In genomic region chr15:3875210-3875861, GRCm38 (mm10) we compare ENCODE assay signal across 7 mouse cellular contexts.
DNase-seq lines count a peak whose midpoint lies in the region; ATAC-seq and TF ChIP-seq lines count a peak whose summit lies in the region.
"Not testable (repeated sequence)": the region's sequence is repeated elsewhere in the genome, so short reads cannot be mapped to it uniquely, and the experiment has no call there.

No protein-coding gene starts in this region.

- not testable (repeated sequence) for H3K36me3 ChIP-seq in heart, adult 2 months (ENCODE audit: control insufficient read depth, insufficient read depth, low read length); hindbrain, embryonic 16.5 days (ENCODE audit: control insufficient read depth, insufficient read depth, low read length); lung, postnatal 0 days (ENCODE audit: insufficient read depth, low read length)

- not testable (repeated sequence) for H3K4me2 ChIP-seq in hindbrain, embryonic 16.5 days (ENCODE audit: low read length); lung, postnatal 0 days (replicated peaks; ENCODE audit: low read depth, low read length)

- not testable (repeated sequence) for TF ChIP-seq EP300 in heart, adult 2 months (IDR thresholded peaks at IDR 0.05; ENCODE audit: insufficient read depth, low read depth, low read length)
- TF ChIP-seq EP300 in lung, postnatal 0 days (IDR thresholded peaks at IDR 0.05) = 0 out of 2 replicates have a peak, but pooled peaks have one; percentile 14

- not testable (repeated sequence) for H3K79me2 ChIP-seq in heart, adult 2 months (replicated peaks; ENCODE audit: control insufficient read depth, insufficient read depth, low read length)

- DNase-seq in adrenal gland, adult 8-10 months = peak; percentile 2
- DNase-seq in fat pad, adult 2 months (ENCODE audit: extremely low read depth, low read depth, low spot score) = peak; percentile 19
- DNase-seq in heart, adult 2 months = peak; percentile 39 to 67
- peak; percentile 4 to 17 for DNase-seq in kidney, postnatal 4 days
- peak; percentile 74 for DNase-seq in lung, postnatal 0 days (ENCODE audit: low spot score)
- peak; percentile 8 for DNase-seq in ovary, adult 18-20 months (ENCODE audit: low spot score)

- H3K27ac ChIP-seq in heart, adult 2 months; hindbrain, embryonic 16.5 days (ENCODE audit: low read depth, low read length); lung, postnatal 0 days (ENCODE audit: low read length): not testable (repeated sequence)

- 47% methylated on average over 6 of the region's 7 CpGs for WGBS in heart, adult 2 months
- WGBS in hindbrain, embryonic 16.5 days = 55% methylated on average over 6 of the region's 7 CpGs
- 26% methylated on average over 6 of the region's 7 CpGs for WGBS in lung, postnatal 0 days

- intact Hi-C loops in heart, adult 2 months (cut with DNase I) = not testable (repeated sequence)

- ATAC-seq in hindbrain, embryonic 16.5 days = peak; percentile 73; the same call in 1 of the 2 replicates
- ATAC-seq in lung, postnatal 0 days = peak; percentile 78

- not testable (repeated sequence) for H3K9me3 ChIP-seq in hindbrain, embryonic 16.5 days (ENCODE audit: control insufficient read depth, low read length); lung, postnatal 0 days (ENCODE audit: low read length)

- H3K27me3 ChIP-seq in heart, adult 2 months (ENCODE audit: control insufficient read depth, insufficient read depth, low read length); hindbrain, embryonic 16.5 days (replicated peaks; ENCODE audit: control insufficient read depth, insufficient read depth, low read length); lung, postnatal 0 days (replicated peaks; ENCODE audit: insufficient read depth, low read length): not testable (repeated sequence)

- not testable (repeated sequence) for TF ChIP-seq CTCF in heart, adult 2 months (IDR thresholded peaks at IDR 0.05); lung, postnatal 0 days (IDR thresholded peaks at IDR 0.05)

- not testable (repeated sequence) for TF ChIP-seq POLR2A in heart, adult 2 months (IDR thresholded peaks at IDR 0.05; ENCODE audit: insufficient read depth, low read depth, low read length)

- H3K9ac ChIP-seq in heart, adult 2 months (ENCODE audit: low read depth, low read length); hindbrain, embryonic 16.5 days (ENCODE audit: low read depth, low read length); lung, postnatal 0 days (replicated peaks; ENCODE audit: low read depth): not testable (repeated sequence)

- H3K4me3 ChIP-seq in heart, adult 2 months; hindbrain, embryonic 16.5 days (ENCODE audit: low read length); lung, postnatal 0 days (ENCODE audit: low read depth, low read length): not testable (repeated sequence)

- not testable (repeated sequence) for H3K4me1 ChIP-seq in heart, adult 2 months (ENCODE audit: control insufficient read depth, insufficient read depth, low read length); hindbrain, embryonic 16.5 days (ENCODE audit: control insufficient read depth, insufficient read depth, low read depth, low read length); lung, postnatal 0 days (ENCODE audit: insufficient read depth, low read depth, low read length)

Comparison
In these comparisons a context has a peak if more than half of its experiments do, and no peak if none do; other contexts are left out.
1. DNase-seq: peak in every context shown above with its lines; median percentile 74 in lung, postnatal 0 days; 53 in heart, adult 2 months; 19 in fat pad, adult 2 months; 10 in kidney, postnatal 4 days; 8 in ovary, adult 18-20 months; 2 in adrenal gland, adult 8-10 months.